Mouse (Mus musculus) adrenal gland, postnatal 25 days (tissue): ENCODE results near the gene Ubqlnl. TPM values are rescaled to one million over a fixed set of nuclear protein-coding genes. Genes with fewer than 3 reads are reported as not detected.

Source experiments
- DNase-seq: peaks from one replicate; pipeline ENCODE4 v3.0.0; 2021; ENCODE audit warnings: mixed read lengths
- long read RNA-seq: library from polyadenylated mRNA; stranded (forward); transcript quantifications from one replicate; pipeline ENCODE4 v2.0.0, GENCODE M21; 2021
- total RNA-seq: library from RNA; stranded (reverse); gene quantifications from 2 replicates; pipeline ENCODE4 v1.2.3, GENCODE M21; 2021

Gene Ubqlnl
- not detected in 2 replicates for total RNA-seq
- long read RNA-seq, result 0 reads

GRCm38 (mm10) chr7:104150456-104150855 is at the start of gene Ubqlnl:
Ubqlnl (minus strand) TSS chr7:104150556.
- no peak for DNase-seq

DNA sequence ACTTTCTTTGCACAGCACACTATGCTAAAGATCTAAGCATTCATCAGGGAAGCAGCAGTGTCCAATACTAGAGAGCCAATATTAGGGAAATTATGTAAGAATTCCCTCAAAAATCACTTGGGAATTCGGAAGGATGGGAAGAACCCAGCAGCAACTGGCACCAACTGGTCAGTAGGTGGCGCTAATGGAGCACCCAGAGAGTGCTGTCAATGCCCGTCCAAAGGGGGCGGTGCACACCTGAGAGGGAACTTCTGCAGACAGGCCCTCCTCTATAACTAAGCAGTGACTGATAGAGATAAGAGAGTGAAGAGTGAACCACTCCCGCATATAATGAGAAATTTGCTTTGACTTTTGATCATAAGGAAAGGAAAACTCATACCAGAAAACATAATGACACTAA is 49.5 kb upstream of the Ubqlnl start:
- DNase-seq, result peak; percentile 74

GRCm38 (mm10) chr7:104195885-104196284 is 45.5 kb upstream of the Ubqlnl start, which contains the start of gene Olfr649:
Olfr649 (minus strand) TSS chr7:104195985.
- no peak for DNase-seq

GRCm38 (mm10) chr7:104191275-104191674 is 40.9 kb upstream of the Ubqlnl start:
- no peak for DNase-seq

DNA sequence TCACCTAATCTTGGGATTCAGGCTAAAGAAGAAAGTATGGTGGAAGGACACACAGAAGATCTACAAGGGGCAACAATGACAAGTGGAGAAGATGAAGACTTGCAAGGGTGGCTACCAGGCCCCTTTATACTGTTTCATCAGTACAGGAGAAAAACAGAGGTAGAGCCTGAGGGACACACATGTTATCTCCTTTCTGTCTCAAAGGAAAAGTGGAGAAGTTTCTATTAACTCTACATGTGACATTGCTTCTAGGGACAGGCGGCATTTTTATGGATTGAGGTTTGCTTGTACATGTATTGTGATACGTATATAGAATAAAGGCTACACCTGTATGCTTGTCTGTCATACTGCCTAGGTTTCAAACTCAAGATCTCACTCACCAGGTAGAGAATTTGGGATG is 32.9 kb upstream of the Ubqlnl start, which contains the start of gene Olfr648:
TSS of gene Olfr648 (minus strand) at position 101 of the 400 bp plus-strand sequence.
- DNase-seq, result no peak

GRCm38 (mm10) chr7:104179074-104179473 is 28.7 kb upstream of the Ubqlnl start:
- DNase-seq, result no peak

DNA sequence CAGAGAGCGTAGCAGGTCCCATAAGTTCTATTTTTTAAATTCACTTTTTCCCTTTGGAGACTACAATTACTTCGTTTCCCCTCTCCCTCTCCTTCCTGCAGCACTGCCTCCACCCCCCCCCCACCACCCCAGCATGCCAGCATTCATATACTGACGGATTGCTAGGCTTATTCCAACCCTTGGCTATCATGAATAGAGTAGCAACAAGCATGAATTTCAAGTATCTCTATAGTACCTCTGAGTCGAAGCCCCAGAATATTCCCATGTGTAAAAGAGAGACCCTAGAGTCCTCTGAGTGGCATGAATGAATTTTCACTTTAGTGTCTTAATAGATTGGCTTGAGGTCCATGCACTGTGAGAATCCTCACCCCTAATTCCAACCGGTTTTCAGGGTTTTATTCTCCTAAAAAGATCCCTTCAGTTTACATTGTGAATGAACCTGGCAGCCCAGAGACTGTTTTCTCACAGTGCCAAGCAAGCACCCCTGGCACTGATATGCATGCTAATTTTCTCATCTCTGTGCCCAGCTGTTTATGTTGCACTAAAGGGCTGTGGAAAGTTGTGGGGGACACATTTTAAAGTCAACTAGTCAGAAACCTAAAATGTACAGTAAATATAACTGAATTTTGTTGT is 28.2 kb upstream of the Ubqlnl start:
- no peak for DNase-seq

DNA sequence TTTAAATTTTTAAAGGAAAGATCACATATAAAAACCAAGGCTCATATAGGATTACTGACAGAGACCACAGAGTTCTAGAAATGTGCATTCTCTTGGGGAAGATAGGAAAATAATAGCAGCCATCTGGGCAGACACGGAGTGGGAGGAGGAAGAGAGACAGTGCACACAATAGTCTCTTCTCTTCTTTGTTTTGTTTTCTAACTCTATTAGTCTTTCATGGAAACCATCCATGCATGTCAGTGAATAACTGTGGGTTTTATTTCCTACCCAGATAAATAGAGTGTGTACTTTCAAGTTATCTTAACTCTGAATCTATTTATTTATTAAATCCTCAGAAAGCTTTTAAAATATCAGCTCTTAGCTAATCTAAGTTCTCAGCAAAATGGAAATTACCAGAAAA is 24.7 kb upstream of the Ubqlnl start:
- no peak for DNase-seq

DNA sequence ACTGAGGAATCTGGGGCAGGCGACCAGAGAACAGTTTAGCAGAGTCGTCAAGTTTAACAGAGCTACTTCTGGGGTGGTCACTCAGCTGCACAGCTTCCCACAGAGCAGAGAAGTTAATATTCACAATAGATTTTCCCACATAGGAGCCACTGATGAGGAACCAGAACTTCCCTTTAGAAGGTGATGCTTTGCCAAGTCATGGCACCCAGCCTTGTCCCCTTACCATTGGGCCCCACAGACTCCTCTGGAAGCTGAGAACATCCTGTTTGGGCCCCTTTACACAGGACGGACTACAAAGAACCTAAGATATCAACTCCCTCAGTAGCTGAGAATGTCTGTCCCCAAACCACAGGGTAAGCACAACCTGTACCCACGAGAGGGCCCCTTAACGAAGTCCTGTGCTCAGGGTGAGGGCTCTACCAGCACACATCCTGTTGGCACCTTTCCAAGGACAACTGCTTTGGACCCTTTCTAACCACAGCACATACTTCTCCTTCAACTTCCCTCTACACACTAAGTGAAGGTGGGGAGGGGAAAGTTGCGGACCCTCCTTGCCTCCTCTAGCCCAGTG is 19.4 kb upstream of the Ubqlnl start:
- DNase-seq, result no peak

GRCm38 (mm10) chr7:104167105-104167504 is 16.7 kb upstream of the Ubqlnl start:
- DNase-seq, result no peak

DNA sequence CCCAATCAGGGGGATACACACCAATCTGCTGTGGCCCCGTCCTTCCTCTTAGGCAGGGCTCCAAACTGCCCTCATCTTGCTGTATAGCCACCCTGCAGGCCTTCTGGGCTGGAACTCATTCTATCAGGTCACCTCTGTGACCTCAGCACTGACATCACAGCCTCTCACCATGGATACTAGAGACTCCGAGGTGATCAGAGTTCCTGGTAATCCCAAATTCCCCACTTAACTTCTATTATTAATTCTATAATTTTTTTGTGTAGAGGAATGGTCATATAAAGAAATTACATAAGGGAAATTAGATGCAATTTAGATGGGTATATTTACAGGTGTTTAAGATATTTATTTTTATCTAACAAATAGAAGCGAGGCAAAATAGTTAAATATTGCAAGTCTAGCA is 7.2 kb downstream of the Ubqlnl start, which contains the start of gene Ubqln3:
TSS of gene Ubqln3 (minus strand) at position 101 of the 400 bp plus-strand sequence.
- DNase-seq, result no peak

DNA sequence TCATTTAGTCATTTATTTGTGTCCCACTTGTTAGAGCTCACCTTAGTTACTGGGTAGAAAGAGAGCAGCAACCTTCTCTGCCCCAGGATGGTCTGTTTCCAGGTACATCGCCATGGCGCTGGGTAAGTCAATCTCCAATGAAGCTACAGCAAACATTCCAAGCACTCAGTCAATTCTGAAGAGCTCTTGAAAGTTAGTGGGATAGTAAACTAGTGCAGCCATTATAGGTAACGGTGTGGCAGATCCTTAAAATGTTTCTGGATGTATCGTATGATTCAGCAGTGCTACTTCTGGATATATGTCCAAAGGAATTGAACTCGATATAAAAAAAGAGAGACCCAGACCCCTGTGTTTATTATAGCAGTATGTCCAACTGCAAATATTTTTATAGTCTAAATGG is 13.1 kb downstream of the Ubqlnl start, which contains the start of gene Olfr643:
TSS of gene Olfr643 (minus strand) at position 101 of the 400 bp plus-strand sequence.
- no peak for DNase-seq

GRCm38 (mm10) chr7:104129726-104130125 is 20.6 kb downstream of the Ubqlnl start, which contains the start of gene Ubqln5:
Ubqln5 (minus strand) TSS chr7:104129826.
- DNase-seq, result no peak

DNA sequence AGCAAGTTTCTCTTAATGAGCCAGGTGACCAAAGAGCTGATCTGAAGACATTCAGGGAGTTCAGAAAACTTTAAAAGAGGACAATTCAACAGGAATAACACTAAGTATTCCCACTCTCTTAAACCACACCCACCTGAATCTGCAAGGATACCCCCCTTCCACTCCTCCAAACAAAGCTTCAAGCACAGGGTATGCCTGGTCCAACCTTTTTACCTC is 45.7 kb downstream of the Ubqlnl start, which contains the start of gene Olfr646:
TSS of gene Olfr646 (plus strand) at position 117 of the 216 bp plus-strand sequence.
- no peak for DNase-seq

- DNase-seq, result no peak
Measured at GRCm38 (mm10) chr7:104103913-104104756, 46.2 kb downstream of the Ubqlnl start.

Other genes starting within 250 kb of the Ubqlnl start
- gene Olfr65, start 247.1 kb downstream of the Ubqlnl start, total RNA-seq, result not detected in 2 replicates
- not detected in 2 replicates for gene Olfr631, start 221.7 kb downstream of the Ubqlnl start, total RNA-seq
- not detected in 2 replicates for gene Olfr632, start 216.2 kb downstream of the Ubqlnl start, total RNA-seq
- not detected in 2 replicates for gene Olfr633, start 206.1 kb downstream of the Ubqlnl start, total RNA-seq
- 0.06 TPM in 1 of 2 replicates, not detected in the other for gene Olfr635, start 179.4 kb downstream of the Ubqlnl start, total RNA-seq
- gene Olfr638, start 151.8 kb downstream of the Ubqlnl start, total RNA-seq, result not detected in 2 replicates
- 0.06 TPM in 1 of 2 replicates, not detected in the other for gene Olfr639, start 133.3 kb downstream of the Ubqlnl start, total RNA-seq
- not detected in 2 replicates for gene Olfr640, start 125.0 kb downstream of the Ubqlnl start, total RNA-seq
- gene Olfr641, start 115.1 kb downstream of the Ubqlnl start, total RNA-seq, result not detected in 2 replicates
- gene Olfr642, start 97.9 kb downstream of the Ubqlnl start, total RNA-seq, result not detected in 2 replicates
- not detected in 2 replicates for gene 4930516K23Rik, start 89.1 kb downstream of the Ubqlnl start, total RNA-seq
- gene Olfr644, start 78.7 kb downstream of the Ubqlnl start, total RNA-seq, result not detected in 2 replicates
- not detected in 2 replicates for gene Olfr645, start 65.1 kb downstream of the Ubqlnl start, total RNA-seq
- not detected in 2 replicates for gene Olfr646, start 45.7 kb downstream of the Ubqlnl start, total RNA-seq
- gene Ubqln5, start 20.7 kb downstream of the Ubqlnl start, total RNA-seq, result not detected in 2 replicates
- gene Olfr643, start 13.2 kb downstream of the Ubqlnl start, total RNA-seq, result not detected in 2 replicates
- not detected in 2 replicates for gene Ubqln3, start 7.3 kb downstream of the Ubqlnl start, total RNA-seq
- not detected in 2 replicates for gene Olfm5, start 14.3 kb upstream of the Ubqlnl start, total RNA-seq
- not detected in 2 replicates for gene Olfr648, start 32.8 kb upstream of the Ubqlnl start, total RNA-seq
- not detected in 2 replicates for gene Olfr649, start 45.4 kb upstream of the Ubqlnl start, total RNA-seq
- gene Trim6, start 68.2 kb upstream of the Ubqlnl start, total RNA-seq, result 0.48 and 1.2 TPM in 2 replicates
- gene Trim34a, start 93.9 kb upstream of the Ubqlnl start, total RNA-seq, result 7.7 and 12.1 TPM in 2 replicates
- gene Trim5, start 137.5 kb upstream of the Ubqlnl start, total RNA-seq, result 5.7 and 7.3 TPM in 2 replicates
- gene Trim12a, start 164.9 kb upstream of the Ubqlnl start, total RNA-seq, result 15.5 and 24.4 TPM in 2 replicates
- 0.79 and 1.00 TPM in 2 replicates for gene Trim34b, start 178.9 kb upstream of the Ubqlnl start, total RNA-seq
- gene Trim12c, start 202.8 kb upstream of the Ubqlnl start, total RNA-seq, result 14.2 and 19.2 TPM in 2 replicates
- 0.12 TPM in 1 of 2 replicates, not detected in the other for gene Trim30b, start 219.3 kb upstream of the Ubqlnl start, total RNA-seq